Mouse (Mus musculus) limb, embryonic 13.5 days (tissue): ENCODE measurements around the gene Hnrnpa0. TPM values are rescaled to one million over a fixed set of nuclear protein-coding genes. Genes with fewer than 3 reads are reported as not detected.

Experiments used
- ATAC-seq: fragments of 200-750 bp; cut with Nextera tagmentation; 2 replicates; pipeline ENCODE4 v1.8.0; 2017; ENCODE audit warnings: low read depth, moderate number of reproducible peaks, moderate TSS enrichment; ENCODE audit not compliant: low FRiP score
- H3K27ac ChIP-seq: fragments of 300-500 bp; sonication (generic); 2 replicates; pipeline ENCODE4 v1.5.1; 2015; ENCODE audit warnings: inconsistent platforms, mild to moderate bottlenecking, moderate library complexity
- H3K27me3 ChIP-seq: fragments of 300-500 bp; sonication (generic); 2 replicates; pipeline ENCODE4 v1.6.1; 2015; ENCODE audit warnings: mild to moderate bottlenecking, inconsistent platforms
- H3K36me3 ChIP-seq: fragments of 300-500 bp; sonication (generic); 2 replicates; pipeline ENCODE4 v1.6.1; 2015; ENCODE audit warnings: inconsistent platforms, mild to moderate bottlenecking, moderate library complexity
- H3K4me1 ChIP-seq: fragments of 300-500 bp; sonication (generic); 2 replicates; pipeline ENCODE4 v1.6.1; 2015; ENCODE audit warnings: inconsistent platforms
- H3K4me2 ChIP-seq: fragments of 300-500 bp; sonication (generic); replicated peaks from 2 replicates; pipeline ENCODE4 v1.6.1; 2015; ENCODE audit warnings: inconsistent platforms, mild to moderate bottlenecking, moderate library complexity
- H3K4me3 ChIP-seq: fragments of 300-500 bp; sonication (generic); 2 replicates; pipeline ENCODE4 v1.5.1; 2015; ENCODE audit warnings: moderate library complexity, mild to moderate bottlenecking, inconsistent platforms
- H3K9ac ChIP-seq: fragments of 300-500 bp; sonication (generic); 2 replicates; pipeline ENCODE4 v1.6.1; 2015; ENCODE audit warnings: mild to moderate bottlenecking, inconsistent platforms
- H3K9me3 ChIP-seq: fragments of 300-500 bp; sonication (generic); 2 replicates; pipeline ENCODE4 v1.6.1; 2016; ENCODE audit warnings: inconsistent platforms
- WGBS: fragments of 180-500 bp; shearing (Covaris S2); methylation state at CpG from one replicate; pipeline ENCODE4 v1.1.7; 2015; 5-methylcytosine and 5-hydroxymethylcytosine counted together
- polyA plus RNA-seq: library from polyadenylated mRNA; unstranded; fragments of >200 nt; fragmentation: Nextera tagmentation; extraction: Ambion mirVana; gene quantifications from 2 replicates; pipeline ENCODE4 v1.2.1, GENCODE M21; 2015

The Hnrnpa0 gene
- polyA plus RNA-seq, 1 experiment from 2014 or later = 52.9 TPM

DNA sequence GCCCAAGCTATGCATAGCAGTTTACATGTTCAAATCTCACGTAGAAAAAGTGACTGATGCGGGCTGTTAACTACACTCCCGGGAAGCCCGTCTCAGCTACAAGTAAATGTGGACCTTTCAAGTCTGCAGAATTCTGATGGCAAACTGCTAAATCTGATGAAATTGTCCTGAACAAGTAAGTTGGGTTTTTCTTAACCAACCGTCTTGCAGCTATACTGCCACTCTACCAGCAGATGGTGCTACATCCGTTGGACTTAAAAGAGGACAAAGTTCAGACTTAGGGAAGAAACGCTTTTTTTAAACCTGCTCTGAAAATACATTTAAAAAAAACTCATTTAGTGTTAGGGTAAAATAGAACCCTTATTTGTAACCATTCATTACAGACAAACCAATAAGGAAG lies 2.2 kb downstream of the Hnrnpa0 start:
- H3K9ac ChIP-seq = 0 out of 2 replicates have a peak overlapping the region, but pooled peaks have one; percentile 36
- H3K4me2 ChIP-seq = peak overlapping the region; percentile 73
- H3K27ac ChIP-seq = no peak overlapping the region
- ATAC-seq = no peak
- no peaks in the 10 kb centered on the region for H3K27me3 ChIP-seq
- H3K4me3 ChIP-seq = peak overlapping the region; percentile 99
- 26% methylated on average over 7 of the region's 7 CpGs for WGBS
- peaks cover 8% of the 10 kb centered on the region for H3K36me3 ChIP-seq
- H3K4me1 ChIP-seq = peaks cover 41% of the 10 kb centered on the region
- H3K9me3 ChIP-seq = no peaks in the 10 kb centered on the region

DNA sequence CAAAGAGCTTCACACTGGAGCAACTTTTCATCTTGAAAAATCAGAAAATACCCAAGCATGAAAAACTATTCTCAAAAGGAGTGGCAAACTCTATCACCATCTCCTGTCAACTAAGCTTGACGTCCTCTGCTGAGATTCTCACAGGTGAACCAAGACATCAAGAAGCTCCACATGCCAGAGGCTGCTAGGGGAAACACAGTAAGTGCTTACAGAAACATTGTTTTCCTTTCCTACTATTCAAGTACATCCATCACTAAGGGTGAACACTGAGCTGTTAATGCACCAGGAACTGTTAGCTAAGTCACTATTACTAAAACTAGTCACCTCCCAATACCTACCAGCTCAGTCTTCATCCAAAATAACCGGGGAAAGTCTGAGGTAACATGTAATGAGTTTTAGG lies 3.4 kb downstream of the Hnrnpa0 start:
- 0 out of 2 replicates have a peak overlapping the region, but pooled peaks have one; percentile 14 for H3K4me3 ChIP-seq
- peaks cover 40% of the 10 kb centered on the region for H3K4me1 ChIP-seq
- no peak overlapping the region for H3K9ac ChIP-seq
- H3K4me2 ChIP-seq = peak overlapping the region; percentile 73
- no peaks in the 10 kb centered on the region for H3K9me3 ChIP-seq
- no peaks in the 10 kb centered on the region for H3K27me3 ChIP-seq
- ATAC-seq = no peak
- WGBS = 68% methylated on average over 2 of the region's 2 CpGs
- H3K27ac ChIP-seq = no peak overlapping the region
- H3K36me3 ChIP-seq = peaks cover 8% of the 10 kb centered on the region

DNA sequence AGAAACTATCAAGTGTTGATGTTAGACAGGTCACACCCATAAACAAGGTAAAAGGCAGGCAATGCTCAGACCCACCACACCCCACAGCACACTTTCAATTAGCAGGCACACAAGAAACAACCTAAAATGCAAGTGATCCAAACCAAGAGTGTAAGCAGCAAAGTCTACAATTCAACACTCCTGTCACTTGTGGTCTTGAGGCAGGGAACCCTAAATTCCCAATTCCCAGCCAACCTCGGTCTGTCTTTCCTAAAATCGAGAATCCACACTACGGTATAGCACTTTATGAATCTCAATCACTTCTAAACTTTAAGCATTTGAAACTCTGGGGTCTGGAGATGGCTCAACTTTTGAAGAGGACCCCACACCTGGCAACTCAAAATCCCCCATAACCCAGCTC lies 4.1 kb downstream of the Hnrnpa0 start:
- no peaks in the 10 kb centered on the region for H3K27me3 ChIP-seq
- H3K4me1 ChIP-seq = peaks cover 33% of the 10 kb centered on the region
- peaks cover 8% of the 10 kb centered on the region for H3K36me3 ChIP-seq
- H3K9ac ChIP-seq = no peak overlapping the region
- no peaks in the 10 kb centered on the region for H3K9me3 ChIP-seq
- no peak overlapping the region for H3K27ac ChIP-seq
- 85% methylated on average over 3 of the region's 3 CpGs for WGBS
- no peak overlapping the region for H3K4me3 ChIP-seq
- no peak for ATAC-seq
- H3K4me2 ChIP-seq = no peak overlapping the region

DNA sequence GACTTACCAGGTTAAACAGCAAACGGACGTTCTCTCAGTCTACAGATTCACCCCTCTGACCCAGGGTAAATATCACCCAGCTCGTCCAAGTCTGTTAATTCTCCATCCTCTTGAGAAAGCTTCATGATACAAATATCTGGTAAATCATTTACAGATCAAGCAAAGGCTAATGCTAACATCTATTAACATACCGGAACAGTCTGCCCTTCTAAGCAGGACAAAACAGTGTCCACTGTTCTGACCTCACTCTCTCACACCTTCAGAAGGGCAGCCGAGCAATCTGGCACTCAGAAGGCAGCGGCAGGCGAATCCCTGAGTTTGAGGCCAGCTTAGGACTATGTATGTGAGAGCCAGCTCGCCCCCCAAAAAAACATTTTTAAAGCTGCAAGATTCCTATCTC lies 5.0 kb downstream of the Hnrnpa0 start:
- Histone ChIP-seq H3K9me3 (no peaks in the 10 kb centered on the region), H3K36me3 (peaks cover 8% of the 10 kb centered on the region), H3K9ac (no peak overlapping the region), H3K4me2 (no peak overlapping the region), H3K27ac (no peak overlapping the region), H3K4me1 (peaks cover 33% of the 10 kb centered on the region), H3K27me3 (no peaks in the 10 kb centered on the region), H3K4me3 (no peak overlapping the region)
- WGBS = 74% methylated on average over 8 of the region's 8 CpGs
- ATAC-seq = no peak

DNA sequence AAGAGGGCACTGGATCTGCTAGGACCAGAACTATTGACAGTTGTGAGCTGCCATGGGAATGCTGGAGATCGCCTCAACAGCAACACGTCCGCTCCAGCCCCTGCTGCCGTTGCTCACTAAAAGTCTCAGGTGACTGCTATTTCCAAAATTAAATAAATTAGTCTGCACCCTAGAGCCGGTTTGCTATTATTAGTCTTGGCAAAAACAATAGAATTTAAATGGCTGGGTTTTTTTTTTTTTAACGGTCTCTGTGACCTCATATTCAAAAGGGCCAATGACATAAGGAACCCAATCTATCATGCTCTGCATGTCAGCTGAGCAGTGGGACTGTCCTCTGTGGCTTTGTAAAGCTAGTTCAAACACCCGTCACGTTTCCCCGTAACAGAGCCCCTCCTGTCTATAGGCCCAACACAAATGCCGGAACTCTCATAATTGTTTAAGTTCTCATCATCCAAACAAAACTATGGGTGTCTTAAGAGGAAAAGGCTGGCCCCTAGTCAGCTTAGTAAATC lies 5.5 kb downstream of the Hnrnpa0 start:
- H3K4me3 ChIP-seq = no peak overlapping the region
- H3K36me3 ChIP-seq = peaks cover 8% of the 10 kb centered on the region
- no peaks in the 10 kb centered on the region for H3K9me3 ChIP-seq
- WGBS = 66% methylated on average over 10 of the region's 10 CpGs
- no peak overlapping the region for H3K27ac ChIP-seq
- peaks cover 33% of the 10 kb centered on the region for H3K4me1 ChIP-seq
- H3K9ac ChIP-seq = no peak overlapping the region
- H3K4me2 ChIP-seq = no peak overlapping the region
- no peak for ATAC-seq
- H3K27me3 ChIP-seq = no peaks in the 10 kb centered on the region

DNA sequence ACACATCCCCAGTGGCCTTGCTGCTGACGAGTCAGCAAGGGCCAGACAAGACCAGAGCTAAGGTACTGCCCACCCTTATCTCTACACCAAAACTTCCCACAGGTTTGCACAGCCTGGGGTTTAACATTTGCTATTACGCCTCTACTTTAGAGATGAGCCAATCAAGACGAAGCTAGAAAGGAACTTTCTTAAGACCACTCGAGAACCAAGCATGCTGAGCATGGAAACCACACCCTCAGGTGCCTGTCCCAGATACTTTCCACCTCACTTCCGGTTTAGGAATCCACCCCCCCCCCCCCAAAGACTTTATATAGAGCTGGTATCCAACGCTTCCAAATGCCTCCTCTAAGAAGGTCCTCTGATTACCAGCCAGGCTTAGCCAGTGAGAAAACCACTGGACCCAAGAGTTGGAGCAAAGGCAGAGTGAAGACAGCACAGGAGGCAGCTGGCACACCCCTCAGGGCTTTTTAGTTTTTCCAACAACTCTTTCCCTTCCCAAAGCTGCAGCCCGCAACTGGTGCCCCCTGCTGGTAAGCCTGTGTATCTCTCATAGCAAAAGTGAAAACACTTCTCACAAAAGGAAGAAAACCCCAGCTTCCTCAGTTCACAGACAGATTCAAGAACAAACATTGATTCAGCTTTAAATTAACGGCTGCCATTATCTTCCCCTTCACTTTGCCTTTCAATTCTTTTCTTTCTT lies 10.9 kb downstream of the Hnrnpa0 start:
- WGBS = 69% methylated on average over 8 of the region's 8 CpGs
- Histone ChIP-seq H3K27ac (no peak overlapping the region), H3K4me3 (no peak overlapping the region), H3K27me3 (peaks cover 5% of the 10 kb centered on the region; the same call in 1 of the 2 replicates), H3K36me3 (no peaks in the 10 kb centered on the region; the same call in 1 of the 2 replicates), H3K4me1 (peaks cover 10% of the 10 kb centered on the region), H3K9me3 (no peaks in the 10 kb centered on the region), H3K9ac (no peak overlapping the region), H3K4me2 (no peak overlapping the region)
- no peak for ATAC-seq

- Histone ChIP-seq H3K4me3 (no peak overlapping the region), H3K27ac (no peak overlapping the region), H3K27me3 (peaks cover 5% of the 10 kb centered on the region; the same call in 1 of the 2 replicates), H3K9ac (no peak overlapping the region), H3K9me3 (no peaks in the 10 kb centered on the region), H3K4me2 (no peak overlapping the region), H3K36me3 (no peaks in the 10 kb centered on the region), H3K4me1 (peaks cover 17% of the 10 kb centered on the region)
- WGBS = 90% methylated on average over 2 of the region's 2 CpGs
- ATAC-seq = no peak
Observed at GRCm38 (mm10) chr13:58116801-58117200, 11.6 kb downstream of the Hnrnpa0 start.

DNA sequence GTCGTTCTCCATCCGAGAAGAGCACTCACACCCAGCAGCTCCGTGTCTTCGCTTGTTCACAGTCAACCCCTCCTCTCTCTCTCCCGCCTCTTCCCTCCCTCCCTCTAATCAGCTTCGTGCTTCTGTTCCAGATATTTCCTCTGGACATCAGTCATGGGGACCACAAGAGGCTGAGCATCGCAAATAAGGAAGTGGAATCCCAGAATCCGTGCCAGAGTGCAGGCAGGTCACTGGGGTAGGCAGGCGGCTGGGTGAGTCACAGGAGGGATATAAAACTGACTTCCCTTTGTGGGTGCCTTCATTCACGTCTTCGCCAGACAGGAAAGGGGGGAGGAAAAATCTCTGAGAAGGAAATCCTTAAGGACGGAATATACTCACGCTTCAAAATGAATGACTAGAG lies 13.1 kb downstream of the Hnrnpa0 start:
- H3K36me3 ChIP-seq = no peaks in the 10 kb centered on the region
- peaks cover 5% of the 10 kb centered on the region; the same call in 1 of the 2 replicates for H3K27me3 ChIP-seq
- H3K27ac ChIP-seq = no peak overlapping the region
- 0 out of 2 replicates have a peak overlapping the region, but pooled peaks have one; percentile 9 for H3K4me2 ChIP-seq
- ATAC-seq = no peak
- H3K9ac ChIP-seq = no peak overlapping the region
- H3K4me3 ChIP-seq = no peak overlapping the region
- 28% methylated on average over 13 of the region's 13 CpGs for WGBS
- H3K9me3 ChIP-seq = no peaks in the 10 kb centered on the region
- peaks cover 26% of the 10 kb centered on the region for H3K4me1 ChIP-seq

DNA sequence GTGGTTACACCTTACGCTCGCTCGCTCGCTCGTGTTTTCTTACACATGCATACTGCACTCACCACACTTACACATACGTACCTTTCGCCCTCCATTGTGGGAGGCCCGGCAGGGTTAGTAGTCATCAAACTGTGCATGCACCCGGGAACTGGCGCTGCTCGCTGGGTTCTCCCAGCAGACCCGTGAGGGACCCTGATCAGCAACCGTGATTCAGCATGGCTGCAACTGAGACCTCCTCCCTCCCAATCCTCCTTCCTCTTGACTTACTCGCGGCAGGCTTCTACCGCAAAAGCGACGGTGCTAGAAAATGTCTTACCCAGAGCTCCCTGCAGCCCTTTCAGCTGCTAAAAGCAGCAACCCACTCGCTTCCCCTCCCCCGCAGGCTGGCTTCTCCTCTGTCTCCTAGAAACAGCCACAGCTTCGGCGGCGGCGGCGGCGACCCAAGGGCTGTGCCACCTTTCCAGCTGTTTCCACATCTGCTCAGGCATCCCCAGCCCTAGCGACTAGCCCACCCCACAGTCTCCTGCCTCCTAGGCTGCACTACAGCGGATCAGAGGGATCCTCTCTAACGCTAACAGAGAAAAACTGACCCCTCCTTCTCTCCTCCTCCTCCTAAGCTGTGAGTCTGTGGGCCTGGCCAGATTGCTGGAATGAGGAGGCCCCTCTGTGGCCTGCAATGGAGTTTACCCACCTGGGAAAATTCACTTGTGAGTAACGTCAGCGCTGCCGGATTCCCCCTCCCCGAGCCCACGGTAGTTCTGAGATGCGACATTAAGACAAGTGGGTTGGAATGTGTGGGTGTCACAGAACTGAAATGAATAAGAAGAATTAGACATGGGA lies 15.1 kb downstream of the Hnrnpa0 start, which contains the start of gene Klhl3:
Klhl3 (minus strand) TSS at position 532 of the 840 bp plus-strand sequence.
- Histone ChIP-seq H3K27ac (peak within 1 kb of the TSS; percentile 87), H3K4me1 (peaks cover 28% of the 10 kb centered on the region), H3K4me2 (peak within 1 kb of the TSS; percentile 84), H3K4me3 (peak within 1 kb of the TSS; percentile 54), H3K36me3 (no peaks in the 10 kb centered on the region), H3K9ac (peak within 1 kb of the TSS; percentile 73), H3K27me3 (peaks cover 5% of the 10 kb centered on the region; the same call in 1 of the 2 replicates), H3K9me3 (no peaks in the 10 kb centered on the region)
- ATAC-seq = peak; percentile 73
- under 1% methylated on average over 35 of the region's 35 CpGs for WGBS

- Histone ChIP-seq H3K4me2 (peak overlapping the region; percentile 84), H3K9me3 (no peaks in the 10 kb centered on the region), H3K36me3 (no peaks in the 10 kb centered on the region), H3K4me1 (peaks cover 28% of the 10 kb centered on the region), H3K27ac (peak overlapping the region; percentile 87; the same call in 1 of the 2 replicates), H3K27me3 (peaks cover 5% of the 10 kb centered on the region; the same call in 1 of the 2 replicates), H3K4me3 (peak overlapping the region; percentile 54), H3K9ac (peak overlapping the region; percentile 73)
- 12% methylated on average over 11 of the region's 11 CpGs for WGBS
- ATAC-seq = no peak
Observed at GRCm38 (mm10) chr13:58112601-58113041, 15.7 kb downstream of the Hnrnpa0 start.

DNA sequence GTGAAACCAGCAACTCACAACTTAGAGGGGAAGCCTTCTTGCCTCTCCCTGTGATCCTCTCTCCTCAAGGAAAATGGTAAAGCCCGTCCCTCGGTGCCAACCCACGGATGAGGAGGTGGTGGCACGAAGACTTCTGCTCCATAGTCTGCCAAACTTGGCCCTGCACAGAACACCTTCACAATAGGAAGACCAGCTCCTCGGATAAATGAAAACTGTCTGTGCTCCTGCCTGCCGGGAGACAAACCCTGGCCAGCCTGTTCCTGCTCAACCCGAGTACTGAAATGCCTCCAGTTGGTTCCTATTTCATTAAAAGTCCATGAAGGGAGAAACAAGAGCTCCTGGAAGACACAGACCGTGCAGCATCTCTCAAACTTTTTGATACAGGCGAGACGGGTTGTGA lies 16.2 kb downstream of the Hnrnpa0 start:
- H3K9ac ChIP-seq = peak overlapping the region; percentile 73
- H3K4me3 ChIP-seq = peak overlapping the region; percentile 54
- no peak for ATAC-seq
- WGBS = 59% methylated on average over 10 of the region's 10 CpGs
- H3K27me3 ChIP-seq = peaks cover 5% of the 10 kb centered on the region; the same call in 1 of the 2 replicates
- no peaks in the 10 kb centered on the region for H3K9me3 ChIP-seq
- H3K4me1 ChIP-seq = peaks cover 28% of the 10 kb centered on the region
- no peak overlapping the region; the same call in 1 of the 2 replicates for H3K27ac ChIP-seq
- peak overlapping the region; percentile 84 for H3K4me2 ChIP-seq
- H3K36me3 ChIP-seq = no peaks in the 10 kb centered on the region

DNA sequence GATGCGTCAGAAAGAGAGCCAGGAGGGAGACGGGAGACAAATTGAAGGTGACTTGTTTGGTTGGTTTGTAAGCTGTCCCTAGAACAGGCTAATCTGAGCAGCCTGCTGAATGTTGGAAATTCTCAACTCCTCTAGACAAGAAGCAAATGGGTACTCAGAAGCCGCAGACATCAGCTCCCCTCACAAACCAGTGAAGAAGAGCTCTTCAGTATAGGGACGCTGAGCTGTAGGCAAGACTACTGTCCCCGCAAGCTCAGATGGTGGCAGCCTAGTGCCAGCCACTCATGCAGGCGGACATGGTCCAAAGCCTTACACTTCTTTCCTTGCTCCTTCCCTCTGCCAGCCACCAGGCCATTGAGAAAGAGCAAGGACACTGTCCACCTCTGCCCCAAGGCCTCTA lies 17.1 kb downstream of the Hnrnpa0 start:
- WGBS = 89% methylated on average over 6 of the region's 6 CpGs
- no peak for ATAC-seq
- no peak overlapping the region for H3K9ac ChIP-seq
- peaks cover 5% of the 10 kb centered on the region; the same call in 1 of the 2 replicates for H3K27me3 ChIP-seq
- peak overlapping the region; percentile 84 for H3K4me2 ChIP-seq
- peaks cover 28% of the 10 kb centered on the region for H3K4me1 ChIP-seq
- H3K27ac ChIP-seq = no peak overlapping the region
- no peaks in the 10 kb centered on the region for H3K9me3 ChIP-seq
- no peak overlapping the region for H3K4me3 ChIP-seq
- no peaks in the 10 kb centered on the region for H3K36me3 ChIP-seq
